Mouse (Mus musculus) testis, postnatal 10 days (tissue): Measurements from ENCODE around the gene Tas1r2.

Experiments used
- DNase-seq: peaks from one replicate; pipeline ENCODE4 v3.0.0; 2021; ENCODE audit warnings: low spot score

Gene Tas1r2

DNA sequence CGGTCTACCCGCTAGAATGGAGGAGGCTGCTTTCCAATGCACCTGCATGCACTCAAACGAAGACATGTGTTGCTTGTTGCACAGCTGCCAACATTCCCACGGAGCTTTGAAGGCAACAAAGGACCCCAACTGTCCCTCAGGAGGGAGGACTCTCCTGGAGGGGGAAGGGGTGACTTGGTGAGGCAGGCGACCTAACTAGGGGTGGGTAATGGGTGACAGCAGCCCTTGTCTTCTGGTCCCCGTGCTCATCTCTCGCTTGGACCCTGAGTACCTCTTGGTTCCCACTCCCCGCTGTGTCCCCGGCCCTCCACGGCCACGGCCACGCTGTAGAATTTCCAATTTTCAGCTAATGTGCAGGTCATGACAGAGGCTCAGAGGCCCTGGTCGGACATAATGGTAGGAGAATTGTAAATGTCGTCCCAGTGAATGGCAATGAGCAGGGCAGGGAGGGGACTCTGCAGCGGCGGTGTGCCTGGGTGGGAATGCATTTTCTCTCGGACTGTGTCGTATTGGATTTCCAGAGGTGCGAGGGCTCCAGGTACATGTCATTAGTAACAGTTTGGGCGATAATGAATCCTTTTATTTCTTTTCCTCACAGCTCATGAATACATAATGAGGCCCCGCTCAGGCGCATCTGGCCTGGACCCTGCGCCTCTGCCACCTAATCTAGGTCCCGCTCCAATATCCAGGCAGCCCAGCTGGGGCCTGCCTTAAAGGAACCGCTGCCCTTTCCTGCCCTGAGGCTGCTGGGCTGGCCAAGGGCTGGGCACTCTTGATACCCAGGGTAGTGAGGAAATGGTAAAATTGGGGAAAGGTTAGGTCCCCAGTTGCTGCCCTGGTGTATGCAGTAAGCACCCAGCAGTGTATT, 57.4 kb downstream of the Tas1r2 start:
- DNase-seq = no peak

DNA sequence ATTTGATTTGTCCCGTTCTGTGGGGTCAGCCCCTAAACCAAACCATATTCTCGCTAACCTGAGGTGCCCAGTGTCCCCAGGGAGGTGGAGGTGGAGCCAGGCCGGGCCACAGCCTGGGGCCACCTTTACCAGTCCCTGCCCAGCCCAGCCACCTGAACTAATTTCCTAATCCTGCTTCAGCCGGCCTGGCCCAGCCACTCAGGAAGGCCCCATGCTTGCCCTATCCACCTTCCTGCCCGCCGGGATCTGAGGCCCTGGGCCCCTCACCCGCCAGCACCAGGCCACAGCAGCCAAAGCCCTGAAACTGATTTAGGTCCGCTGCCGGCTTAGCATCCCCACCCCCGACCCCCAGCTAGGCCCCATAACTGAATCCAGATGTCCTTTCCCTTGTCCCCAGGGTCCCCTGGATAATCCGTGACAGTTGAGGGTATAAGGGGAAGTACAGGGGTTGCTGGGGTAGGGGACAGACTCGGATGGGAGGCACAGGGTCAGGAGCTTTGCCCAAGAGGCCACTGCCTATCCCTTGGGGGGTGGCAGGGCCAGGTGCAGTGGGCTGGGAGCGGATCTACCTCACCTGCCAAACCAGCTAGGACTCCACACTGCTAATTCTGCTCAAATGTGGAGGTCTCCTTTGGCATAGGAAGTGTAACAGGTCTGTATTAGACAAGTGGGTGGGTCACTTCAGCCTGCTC, 62.0 kb downstream of the Tas1r2 start:
- no peak for DNase-seq

DNA sequence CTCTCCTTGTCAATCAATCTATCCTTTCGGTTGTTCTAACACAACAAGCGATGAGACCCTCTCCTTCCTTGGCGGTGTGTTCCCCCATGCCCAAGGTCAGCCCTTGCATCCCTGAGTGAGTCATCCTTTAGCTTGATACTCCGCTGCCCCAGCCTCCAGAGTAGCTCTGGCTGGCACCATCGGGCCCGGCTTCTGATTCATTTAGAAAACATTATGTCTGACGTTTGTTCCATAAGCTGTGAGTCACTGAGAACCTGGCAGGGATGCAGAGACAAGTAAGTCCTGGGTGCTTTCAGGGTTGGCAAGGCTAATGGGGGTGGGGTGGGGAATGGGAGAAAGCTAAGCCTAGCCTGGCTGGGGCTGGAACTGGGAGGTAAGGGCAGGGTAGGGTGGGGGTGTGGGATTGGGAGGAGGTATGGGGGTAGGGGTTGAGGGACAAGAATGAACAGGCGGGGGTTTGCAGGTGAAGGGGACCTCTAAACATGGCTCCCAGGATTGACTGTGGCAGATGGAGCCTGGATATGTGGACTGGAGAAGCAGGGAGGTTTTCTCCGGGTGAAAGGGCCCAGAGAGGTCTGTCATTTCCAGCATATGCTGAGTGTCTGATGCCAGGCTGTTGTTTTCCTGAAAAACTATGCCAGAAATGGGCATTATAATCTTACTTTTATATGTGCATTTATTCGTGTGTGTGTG, 63.3 kb downstream of the Tas1r2 start:
- DNase-seq = no peak

DNA sequence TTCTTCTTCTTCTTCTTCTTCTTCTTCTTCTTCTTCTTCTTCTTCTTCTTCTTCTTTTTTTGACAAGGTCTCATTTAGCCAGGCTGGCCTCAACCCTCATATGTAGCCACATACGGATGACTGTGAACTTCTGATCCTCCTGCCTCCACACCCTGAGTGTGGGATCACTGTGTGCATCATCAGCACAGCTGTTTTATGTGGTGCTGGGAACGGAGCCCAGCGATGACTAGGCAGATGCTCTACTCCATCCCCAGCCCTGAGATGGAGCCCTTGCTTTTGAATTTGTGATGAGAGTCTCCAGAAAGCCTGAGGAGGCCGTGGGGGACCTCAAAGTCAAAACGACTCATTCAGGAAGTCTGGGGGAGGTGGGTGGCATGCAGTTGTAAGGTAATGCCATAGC, 65.6 kb downstream of the Tas1r2 start:
- no peak for DNase-seq
